Mouse (Mus musculus): ENCODE data around the gene Zfp780b.
"Not testable (repeated sequence)": the region's sequence is repeated elsewhere in the genome, so short reads cannot be mapped to it uniquely, and the experiment has no call there.

Zfp780b gene

GRCm38 (mm10) chr7:27978683-27979528, at the start of gene Zfp780b:
TSS of gene Zfp780b (minus strand) at chr7:27979171.
- peak; percentile 85 for DNase-seq (ENCODE audit: low spot score)

- no peak for DNase-seq (ENCODE audit: low spot score)
Measured at GRCm38 (mm10) chr7:28014445-28014810, 35.5 kb upstream of the Zfp780b start.

- DNase-seq (ENCODE audit: low spot score), result peak; percentile 75
Measured at GRCm38 (mm10) chr7:28013549-28014444, 34.8 kb upstream of the Zfp780b start, which contains the start of gene Zfp850. TSS of gene Zfp850 (minus strand) at chr7:28014115.

GRCm38 (mm10) chr7:28010271-28010670, 31.3 kb upstream of the Zfp780b start:
- DNase-seq (ENCODE audit: low spot score), result no peak

GRCm38 (mm10) chr7:27982197-27982596, 3.2 kb upstream of the Zfp780b start:
- DNase-seq (ENCODE audit: low spot score), result no peak

- not testable (repeated sequence) for DNase-seq (ENCODE audit: low spot score)
Measured at GRCm38 (mm10) chr7:27949451-27949850, 29.5 kb downstream of the Zfp780b start.

GRCm38 (mm10) chr7:27941869-27942268, 37.1 kb downstream of the Zfp780b start:
- DNase-seq (ENCODE audit: low spot score), result not testable (repeated sequence)

- DNase-seq (ENCODE audit: low spot score), result not testable (repeated sequence)
Measured at GRCm38 (mm10) chr7:27933800-27934158, 45.2 kb downstream of the Zfp780b start.

- peak; percentile 19 for DNase-seq (ENCODE audit: low spot score)
Measured at GRCm38 (mm10) chr7:27933050-27933799, 45.7 kb downstream of the Zfp780b start.

- peak; percentile 71 for DNase-seq (ENCODE audit: low spot score)
Measured at GRCm38 (mm10) chr7:27928818-27929695, 49.9 kb downstream of the Zfp780b start, which contains the start of gene Zfp974. TSS of gene Zfp974 (minus strand) at chr7:27929460.

GRCm38 (mm10) chr7:27927041-27927440, 51.9 kb downstream of the Zfp780b start:
- not testable (repeated sequence) for DNase-seq (ENCODE audit: low spot score)

- DNase-seq (ENCODE audit: low spot score), result not testable (repeated sequence)
Measured at GRCm38 (mm10) chr7:27910952-27911351, 68.0 kb downstream of the Zfp780b start.
